Mouse (Mus musculus) left cerebral cortex, postnatal 10 days (tissue): Measurements from ENCODE around the gene Dnase2b. TPM values are rescaled to one million over a fixed set of nuclear protein-coding genes. Genes with fewer than 3 reads are reported as not detected.
A peak's percentile ranks its signal among the peaks of the same experiment; 100 is the strongest.

Experiments used
- DNase-seq, 2 experiments: peaks; one replicate each; pipeline ENCODE4 v3.0.0; 2021 to 2022; ENCODE audit warnings: low spot score in 2 of 2, mixed read lengths in 1 of 2; ENCODE audit errors: extremely low spot score in 1 of 2
- intact Hi-C: fragments of 180-260 bp; cut with DNase I; formaldehyde crosslinking; loops from one replicate; pipeline ENCODE4 v1.15.1; 2025
- total RNA-seq, 2 experiments: library from RNA; stranded (reverse); gene quantifications; 2 replicates each; pipeline ENCODE4 v1.2.3; 2021

Dnase2b gene
- total RNA-seq = not detected

DNA sequence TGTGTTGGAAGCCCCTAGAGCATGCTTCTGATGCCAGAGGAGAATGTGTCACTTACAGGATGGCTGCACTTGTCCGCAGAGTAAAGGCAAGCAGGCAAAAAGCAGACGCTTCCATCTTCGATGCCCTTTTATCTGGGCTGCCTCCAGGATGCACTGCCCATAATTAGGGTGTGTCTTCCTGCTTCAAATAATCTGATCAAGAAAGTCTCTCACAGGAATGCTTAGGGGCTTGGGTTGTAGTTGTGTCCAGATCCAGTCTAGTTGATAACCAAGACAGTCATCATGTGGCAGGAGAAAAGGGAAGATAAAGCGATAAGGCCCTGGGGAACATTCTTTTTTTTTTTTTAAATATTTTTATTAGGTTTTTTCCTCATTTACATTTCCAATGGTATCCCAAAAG lies at the start of gene Dnase2b:
TSS of gene Dnase2b (minus strand) at position 101 of the 400 bp plus-strand sequence.
- DNase-seq = no peak

GRCm38 (mm10) chr3:146661907-146662306 lies 46.5 kb upstream of the Dnase2b start:
- no peak for DNase-seq
- intact Hi-C loops = no loop called here

More for the DNA sequence above, at the start of gene Dnase2b:
- intact Hi-C loops = no loop called here

DNA sequence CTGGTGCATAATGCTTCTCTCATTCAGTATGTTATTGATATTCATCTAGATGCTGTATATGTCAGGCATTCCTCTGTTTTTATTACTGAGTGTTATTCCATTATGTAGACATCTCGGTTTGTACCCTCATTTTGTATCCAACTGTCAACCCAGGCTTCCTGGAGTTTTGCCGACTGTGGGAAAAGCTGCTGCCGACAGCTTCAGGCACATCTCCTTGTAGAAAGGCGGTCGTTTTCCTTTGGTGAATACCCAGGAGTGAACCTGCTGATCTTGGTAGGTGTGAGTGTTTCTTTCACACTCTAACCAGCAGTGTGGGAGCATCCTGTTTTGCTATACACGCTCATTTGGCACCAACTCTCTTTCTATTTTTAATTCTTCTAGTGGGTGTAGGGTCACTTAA lies 45.6 kb upstream of the Dnase2b start:
- no peak for DNase-seq
- intact Hi-C loops = no loop called here

DNA sequence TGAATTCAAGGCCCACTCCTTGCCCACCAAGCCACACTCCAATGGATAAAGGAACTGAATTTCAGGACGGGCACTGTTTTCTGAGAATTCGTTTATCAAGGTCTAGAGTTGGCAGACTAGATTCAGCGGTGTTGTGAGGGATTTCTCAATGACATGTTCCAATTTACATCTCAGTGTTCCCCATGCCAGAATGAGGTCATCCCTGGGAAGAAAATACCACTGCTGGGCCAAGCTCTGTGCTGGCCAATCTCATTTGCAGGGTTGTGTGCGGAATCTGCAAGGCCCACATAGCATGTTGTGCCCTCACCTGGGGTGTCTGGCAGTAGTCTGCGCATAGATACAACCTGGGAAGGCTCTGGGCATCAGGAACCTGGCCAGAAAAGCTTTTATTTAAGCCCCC lies 43.9 kb upstream of the Dnase2b start:
- no peak for DNase-seq
- intact Hi-C loops = no loop called here

DNA sequence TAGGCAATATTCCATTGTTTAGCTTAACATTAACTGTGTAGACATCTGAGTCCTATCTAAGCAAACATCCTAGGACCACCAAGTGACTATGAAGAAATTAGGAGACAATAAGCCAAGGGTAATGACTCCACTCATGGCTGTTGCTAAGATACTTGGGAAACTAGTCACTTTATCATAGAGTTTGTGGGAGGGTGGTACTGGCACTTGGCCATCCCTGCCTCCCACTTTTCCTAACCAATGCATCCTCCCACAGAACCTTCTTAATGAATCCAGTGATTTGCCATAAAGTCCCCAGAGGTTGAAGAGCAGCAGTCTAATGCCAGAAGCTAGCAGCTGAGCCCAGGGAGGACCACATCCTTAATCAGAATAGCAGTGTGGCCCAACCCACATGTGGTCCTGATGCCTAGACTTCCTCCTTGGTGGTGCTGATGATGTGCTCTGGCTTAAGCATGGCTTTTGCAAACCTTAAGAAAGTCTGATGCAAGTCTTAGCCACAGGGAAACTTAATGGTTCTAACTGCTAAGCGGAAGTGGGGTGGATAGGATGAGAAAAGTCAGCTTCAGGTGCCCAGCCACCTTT lies 42.8 kb upstream of the Dnase2b start:
- intact Hi-C loops = no loop called here

DNA sequence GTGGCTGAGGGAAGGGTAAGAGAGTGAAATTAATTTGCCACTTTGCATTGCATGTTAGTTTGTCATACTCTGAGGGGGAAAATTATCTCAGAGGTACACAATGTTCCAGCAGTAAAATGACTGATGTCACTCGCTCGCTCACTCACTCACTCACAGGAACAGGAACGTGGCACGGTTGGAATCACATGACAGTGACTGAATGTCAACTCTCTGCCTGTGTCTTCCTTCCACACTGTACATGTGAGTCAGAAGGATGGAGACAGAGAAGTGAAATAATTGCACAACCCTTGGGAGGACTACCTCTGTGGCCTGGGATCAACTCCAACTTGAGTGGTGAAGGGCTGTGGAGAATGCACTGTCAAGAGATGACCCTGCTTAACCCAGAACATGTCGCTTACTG lies 42.0 kb upstream of the Dnase2b start:
- DNase-seq = no peak
- intact Hi-C loops = no loop called here

More for the DNA sequence above, 42.8 kb upstream of the Dnase2b start:
- DNase-seq = no peak

GRCm38 (mm10) chr3:146655111-146655577 lies 39.7 kb upstream of the Dnase2b start:
- intact Hi-C loops = no loop called here
- no peak for DNase-seq

- DNase-seq = no peak
- intact Hi-C loops = no loop called here
Measured at GRCm38 (mm10) chr3:146653692-146654091, 38.3 kb upstream of the Dnase2b start.

DNA sequence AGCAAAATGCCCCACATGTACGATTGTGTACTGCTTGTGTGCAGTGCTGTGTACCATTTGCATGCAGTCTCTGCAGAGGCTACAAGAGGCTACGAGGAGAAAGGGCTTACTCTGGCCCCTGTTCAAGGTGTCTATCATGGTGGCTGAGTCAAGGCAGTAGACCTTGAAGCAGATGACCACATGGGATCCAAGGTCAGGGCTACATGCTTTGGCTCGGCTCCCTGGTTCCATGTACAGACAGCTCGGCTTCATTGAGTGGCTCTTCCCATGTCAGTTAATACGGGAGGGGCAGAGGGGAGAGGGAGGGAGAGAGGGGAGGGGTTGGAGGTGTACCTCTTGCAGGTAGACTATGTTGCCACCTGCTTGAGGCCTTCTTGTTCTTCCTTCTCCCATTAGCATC lies 37.0 kb upstream of the Dnase2b start:
- no peak for DNase-seq
- intact Hi-C loops = no loop called here

- intact Hi-C loops = no loop called here
- DNase-seq = no peak
Measured at GRCm38 (mm10) chr3:146651217-146651616, 35.8 kb upstream of the Dnase2b start, which contains the start of gene 4930503B20Rik. Gene 4930503B20Rik, minus strand, starts transcription at chr3:146651317.

DNA sequence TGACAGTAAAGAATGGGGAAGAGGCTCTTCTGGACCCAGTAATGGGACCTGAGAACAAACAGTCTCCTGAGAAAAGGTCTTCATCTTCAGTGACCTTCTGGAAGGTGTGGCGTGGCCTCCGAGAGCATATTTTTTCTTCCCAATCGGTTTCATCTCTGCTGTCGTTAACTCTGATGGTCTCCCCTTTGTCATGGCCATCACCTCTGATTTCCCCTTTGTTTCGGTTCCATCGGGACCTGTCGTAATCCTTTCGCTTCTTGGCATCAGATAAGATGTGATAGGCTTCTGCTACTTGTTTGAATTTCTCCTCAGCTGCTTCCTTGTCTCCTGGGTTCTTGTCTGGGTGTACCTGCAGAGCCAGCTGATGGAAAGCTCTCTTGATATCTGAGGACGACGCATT lies 35.3 kb upstream of the Dnase2b start:
- intact Hi-C loops = no loop called here
- no peak for DNase-seq

GRCm38 (mm10) chr3:146649311-146649894 lies 34.0 kb upstream of the Dnase2b start:
- intact Hi-C loops = no loop called here
- DNase-seq = no peak

GRCm38 (mm10) chr3:146641818-146642427 lies 26.5 kb upstream of the Dnase2b start:
- DNase-seq = no peak
- intact Hi-C loops = no loop called here

- intact Hi-C loops = no loop called here
- DNase-seq = no peak
Measured at GRCm38 (mm10) chr3:146632506-146632905, 17.1 kb upstream of the Dnase2b start.

DNA sequence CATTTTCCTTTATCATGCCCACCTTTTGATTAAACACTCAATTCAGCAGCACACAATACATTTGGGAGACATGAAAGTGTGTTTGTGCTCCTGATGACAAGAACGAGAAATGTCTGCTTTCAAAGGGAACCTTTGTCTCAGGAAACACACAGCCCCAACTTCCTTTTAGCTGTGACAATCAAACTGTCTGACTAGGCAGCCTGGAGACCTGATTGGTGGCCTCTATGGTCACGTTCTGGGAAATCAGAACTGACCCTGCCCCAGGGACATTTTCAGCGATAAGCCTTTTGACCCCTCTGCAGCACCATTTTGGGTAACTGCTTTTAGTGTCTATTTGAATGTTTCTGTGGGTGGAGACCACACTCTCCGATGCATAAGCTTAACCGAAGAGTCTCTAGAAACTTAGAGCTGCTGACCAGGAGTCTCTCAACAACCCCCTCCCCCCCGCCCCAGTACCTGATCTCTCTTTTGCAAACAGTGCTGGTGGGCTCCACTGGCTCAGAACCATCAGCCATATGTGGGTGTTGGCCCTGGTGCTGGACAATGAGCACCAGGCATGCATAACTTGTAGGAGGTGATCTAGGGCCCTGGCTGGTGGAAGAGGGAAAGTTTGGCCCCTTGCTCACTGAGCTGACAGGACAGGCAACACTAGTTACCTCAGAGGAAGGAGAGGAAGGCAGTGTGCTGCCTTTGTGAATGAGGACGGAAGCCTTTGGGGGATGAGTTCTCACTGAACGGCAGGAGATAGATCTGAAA lies 13.0 kb upstream of the Dnase2b start:
- intact Hi-C loops = loop anchor here (10.0 kb wide), 1 partner anchor 56 kb away; the partner anchor contains the start of gene Samd13
- no peak for DNase-seq

DNA sequence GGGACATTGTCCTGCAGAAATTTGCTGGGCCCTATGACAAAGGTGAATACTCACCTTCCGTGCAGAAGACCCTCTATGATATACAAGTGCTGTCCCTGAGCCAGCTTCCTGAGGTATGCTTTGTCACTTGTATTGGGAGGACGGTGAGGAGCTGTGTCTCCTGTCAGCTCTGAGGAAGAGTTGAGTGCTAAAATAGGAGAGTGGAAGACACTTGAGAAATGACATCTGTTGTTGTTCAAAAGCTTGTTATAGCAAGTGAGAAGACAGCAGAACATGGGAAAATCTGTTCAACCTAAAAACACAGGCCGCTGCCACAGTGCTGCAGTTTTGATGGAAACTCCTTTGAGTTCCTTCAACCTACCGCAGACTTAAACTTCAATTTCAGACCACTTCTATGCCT lies 10.4 kb upstream of the Dnase2b start:
- DNase-seq = peak in 1 of 2 experiments; percentile 20
- intact Hi-C loops = loop anchor here (10.0 kb wide), 1 partner anchor 59 kb away; the partner anchor contains the start of gene Samd13

DNA sequence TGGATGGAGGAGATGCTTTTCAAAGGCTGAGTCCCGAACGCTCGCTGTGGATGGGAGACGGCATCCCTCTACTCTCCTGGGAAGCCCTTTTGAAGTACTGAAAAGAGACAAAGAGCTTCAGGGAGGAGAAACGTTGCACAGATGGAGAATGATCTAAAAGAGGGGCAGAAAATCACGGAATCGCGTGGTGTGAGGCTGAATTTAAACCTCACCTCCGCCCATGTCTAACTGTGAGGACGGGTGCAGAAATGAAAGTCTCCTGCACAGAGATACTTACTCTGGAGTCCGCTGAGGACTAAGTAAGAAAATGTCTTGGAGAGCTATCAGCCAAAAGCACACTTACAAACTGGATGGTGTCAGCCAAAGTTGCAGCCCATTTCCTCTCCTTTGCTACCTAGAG lies 6.6 kb upstream of the Dnase2b start:
- DNase-seq = no peak
- intact Hi-C loops = loop anchor here (5.0 to 10.0 kb wide), 3 partner anchors 63 to 145 kb away; partner anchors contain the start of gene Samd13

- peak; percentile 80 to 90 for DNase-seq
- intact Hi-C loops = loop anchor here (5.0 to 10.0 kb wide), 3 partner anchors 64 to 147 kb away; partner anchors contain the start of gene Samd13
Measured at GRCm38 (mm10) chr3:146620555-146621249, 5.3 kb upstream of the Dnase2b start.

GRCm38 (mm10) chr3:146620101-146620500 lies 4.7 kb upstream of the Dnase2b start:
- intact Hi-C loops = loop anchor here (5.0 to 10.0 kb wide), 3 partner anchors 65 to 147 kb away; partner anchors contain the start of gene Samd13

More at GRCm38 (mm10) chr3:146620101-146620500, 4.7 kb upstream of the Dnase2b start:
- peak in 1 of 2 experiments; percentile 51 for DNase-seq
